Mouse (Mus musculus) midbrain, embryonic 11.5 days (tissue): Measurements from ENCODE around the gene Zfp518b. TPM values are rescaled to one million over a fixed set of nuclear protein-coding genes. Genes with fewer than 3 reads are reported as not detected.

Experiments used
- polyA plus RNA-seq: library from polyadenylated mRNA; unstranded; fragments of >200 nt; fragmentation: Nextera tagmentation; extraction: Ambion mirVana; gene quantifications from 2 replicates; pipeline ENCODE4 v1.2.1, GENCODE M21; 2014

The Zfp518b gene
- polyA plus RNA-seq, 1 experiment from 2014 or later: 39.9 TPM

Other genes with a start within 250 kb of the Zfp518b start
- 0.07 and 0.48 TPM in 2 replicates for gene Slc2a9, start 181.7 kb downstream of the Zfp518b start, polyA plus RNA-seq
- 152 and 156 TPM in 2 replicates for gene Wdr1, start 121.6 kb downstream of the Zfp518b start, polyA plus RNA-seq
- gene Clnk, start 192.0 kb upstream of the Zfp518b start, polyA plus RNA-seq: 0.18 and 0.22 TPM in 2 replicates